Mouse (Mus musculus) ES-E14 (cell line): ENCODE results near the gene Ripor2.

Experiments used
- CHD2 ChIP-seq: IDR thresholded peaks from 2 replicates; pipeline ENCODE4 v1.6.1; 2014; ENCODE audit warnings: mild to moderate bottlenecking, low read depth, low read length, inconsistent platforms
- HCFC1 ChIP-seq: IDR thresholded peaks from 2 replicates; pipeline ENCODE4 v1.6.1; 2012; ENCODE audit warnings: low read length, inconsistent platforms, borderline replicate concordance; ENCODE audit not compliant: insufficient read depth
- MAFK ChIP-seq: IDR thresholded peaks from 2 replicates; pipeline ENCODE4 v1.6.1; 2014; ENCODE audit warnings: mild to moderate bottlenecking, low read depth, low read length, inconsistent platforms; ENCODE audit not compliant: insufficient read depth
- ZNF384 ChIP-seq: IDR thresholded peaks from 2 replicates; pipeline ENCODE4 v1.6.1; 2012; ENCODE audit warnings: low read depth, low read length, inconsistent platforms

- TF ChIP-seq HCFC1 (no peak), ZNF384 (no peak), CHD2 (no peak), MAFK (no peak)
These were observed 52.5 kb downstream of the Ripor2 start for GRCm38 (mm10) chr13:24634346-24635120.
